Mouse (Mus musculus): ENCODE measurements around the gene Arhgap31.

The Arhgap31 gene

GRCm38 (mm10) chr16:38712581-38713403, at the start of gene Arhgap31:
TSS of gene Arhgap31 (minus strand) at chr16:38713274.
- DNase-seq, result peak; percentile 38 to 62

GRCm38 (mm10) chr16:38762401-38762800, 49.3 kb upstream of the Arhgap31 start:
- no peak for DNase-seq

GRCm38 (mm10) chr16:38761972-38762371, 48.9 kb upstream of the Arhgap31 start:
- no peak for DNase-seq

- DNase-seq, result no peak
These were observed 47.8 kb upstream of the Arhgap31 start for GRCm38 (mm10) chr16:38760834-38761375.

GRCm38 (mm10) chr16:38760239-38760638, 47.2 kb upstream of the Arhgap31 start:
- DNase-seq, result no peak

- no peak for DNase-seq
These were observed 45.2 kb upstream of the Arhgap31 start for GRCm38 (mm10) chr16:38758104-38758861.

- no peak for DNase-seq
These were observed 44.6 kb upstream of the Arhgap31 start for GRCm38 (mm10) chr16:38757626-38758025.

- no peak for DNase-seq
These were observed 43.5 kb upstream of the Arhgap31 start for GRCm38 (mm10) chr16:38756572-38756971.

GRCm38 (mm10) chr16:38756177-38756503, 43.1 kb upstream of the Arhgap31 start:
- no peak for DNase-seq

GRCm38 (mm10) chr16:38755452-38756176, 42.5 kb upstream of the Arhgap31 start:
- no peak for DNase-seq

GRCm38 (mm10) chr16:38753631-38754030, 40.6 kb upstream of the Arhgap31 start:
- no peak for DNase-seq

- no peak for DNase-seq
These were observed 37.7 kb upstream of the Arhgap31 start for GRCm38 (mm10) chr16:38750803-38751202.

- DNase-seq, result no peak
These were observed 31.0 kb upstream of the Arhgap31 start for GRCm38 (mm10) chr16:38743941-38744673.

- DNase-seq, result peak in 1 of 2 experiments; percentile 24
These were observed 29.6 kb upstream of the Arhgap31 start for GRCm38 (mm10) chr16:38742659-38743131.

- peak; percentile 76 to 80 for DNase-seq
These were observed 29.1 kb upstream of the Arhgap31 start, which contains the start of gene B4galt4 for GRCm38 (mm10) chr16:38742113-38742658. TSS of gene B4galt4 (plus strand) at chr16:38742264.

- DNase-seq, result no peak
These were observed 28.3 kb upstream of the Arhgap31 start for GRCm38 (mm10) chr16:38741204-38741903.

- no peak for DNase-seq
These were observed 17.8 kb upstream of the Arhgap31 start for GRCm38 (mm10) chr16:38730921-38731320.

GRCm38 (mm10) chr16:38729610-38730288, 16.7 kb upstream of the Arhgap31 start:
- DNase-seq, result no peak

GRCm38 (mm10) chr16:38729139-38729538, 16.1 kb upstream of the Arhgap31 start:
- DNase-seq, result no peak

GRCm38 (mm10) chr16:38728576-38729132, 15.6 kb upstream of the Arhgap31 start:
- no peak for DNase-seq

Data from cerebellum, adult 18-20 months (tissue).